In genomic region chr5:124377149-124377548, GRCm38 (mm10) we compare ENCODE assay signal across 21 mouse cellular contexts. TPM values are rescaled to one million over a fixed set of nuclear protein-coding genes. Genes with fewer than 3 reads are reported as not detected.
DNase-seq lines count a peak whose midpoint lies in the region; ATAC-seq lines count a peak whose summit lies in the region.
"Had no signal": no experiment of that assay in that cellular context is flagged by ENCODE, and none has a peak within 500 bp of the region (broad histone marks: within the 10 kb centered on the region; RNA-seq: fewer than 3 reads in every experiment).

No protein-coding gene starts in this region.

- ATAC-seq in megakaryocyte progenitor cell, adult 5-6 weeks (replicated peaks; ENCODE audit: poor library complexity), result 0 out of 2 replicates have a peak, but pooled peaks have one; percentile 23
- ATAC-seq: activated CD4-positive, CD25-positive, alpha-beta regulatory T cell, adult 4 months; Patski had no signal

- no peaks in the 10 kb centered on the region for H3K27me3 ChIP-seq in heart, embryonic 10.5 days (ENCODE audit: insufficient read depth, poor library complexity, severe bottlenecking)
- H3K27me3 ChIP-seq: forebrain, embryonic 12.5 days; Patski had no signal

- no peak overlapping the region for H3K4me3 ChIP-seq in heart, embryonic 10.5 days
- H3K4me3 ChIP-seq: forebrain, embryonic 12.5 days; gastrocnemius, adult 2 months; limb, embryonic 10.5 days had no signal

- H3K27ac ChIP-seq in heart, embryonic 10.5 days, result no peak overlapping the region
- H3K27ac ChIP-seq: forebrain, embryonic 12.5 days; gastrocnemius, adult 2 months; limb, embryonic 10.5 days; liver, embryonic 14.5 days had no signal

- DNase-seq in heart, embryonic 10.5 days (ENCODE audit: low spot score), result peak; percentile 33
- DNase-seq in heart, adult 8-10 months (ENCODE audit: low spot score), result no peak
- DNase-seq in 3134 (ENCODE audit: extremely low read depth, insufficient read length, low spot score) (peak; percentile 24), NIH3T3 (ENCODE audit: low read depth) (peak; percentile 60)
- DNase-seq in testis, postnatal 14 days (ENCODE audit: low spot score), result no peak
- no peak for DNase-seq in ovary, postnatal 14 days (ENCODE audit: low spot score)
- DNase-seq in T-cell, adult 2 months (ENCODE audit: low spot score), result no peak
- DNase-seq: adrenal gland, postnatal 14 days; cerebellum, adult 18-20 months; gastrocnemius, adult 2 months; heart, postnatal 36 days; kidney, adult 2 months; kidney, postnatal 10 days; lung, postnatal 14 days; thymus, postnatal 36 days had no signal

- 90% methylated on average over 4 of the region's 4 CpGs for WGBS in heart, embryonic 10.5 days

- H3K9me3 ChIP-seq in heart, embryonic 10.5 days, result no peaks in the 10 kb centered on the region
- H3K9me3 ChIP-seq: forebrain, embryonic 12.5 days; limb, embryonic 10.5 days had no signal

- no peaks in the 10 kb centered on the region for H3K4me1 ChIP-seq in heart, embryonic 10.5 days
- H3K4me1 ChIP-seq: forebrain, embryonic 12.5 days; limb, embryonic 10.5 days had no signal

- H3K36me3 ChIP-seq in heart, embryonic 10.5 days, result peaks cover 94% of the 10 kb centered on the region

RNA-seq across cellular contexts. Expression of gene Cdk2ap1, which starts 14.3 kb away (rescaled TPM):
- polyA plus RNA-seq in heart, embryonic 10.5 days (2016; fragmentation: Nextera tagmentation; extraction: Ambion mirVana), result 34.4 and 43.7 TPM in 2 replicates
- 100 to 1,000 TPM; 138 to 152 (median 145) TPM for total RNA-seq in heart, adult 8-10 months (2022)
- 256 and 268 TPM in 2 replicates for total RNA-seq in megakaryocyte progenitor cell, adult 5-6 weeks (2015)
- 174 and 218 TPM in 2 replicates for total RNA-seq in megakaryocyte progenitor cell, adult 5-6 weeks (2017)

RNA-seq across cellular contexts. Expression of gene Sbno1, which starts 48.7 kb away (rescaled TPM):
- polyA plus RNA-seq in heart, embryonic 10.5 days (2016; fragmentation: Nextera tagmentation; extraction: Ambion mirVana), result 74.4 and 80.5 TPM in 2 replicates
- total RNA-seq in heart, adult 8-10 months (2022), result 10 to 100 TPM; 63.2 to 73.4 (median 65.6) TPM
- 94.8 and 95.7 TPM in 2 replicates for total RNA-seq in megakaryocyte progenitor cell, adult 5-6 weeks (2015)
- 162 and 219 TPM in 2 replicates for total RNA-seq in megakaryocyte progenitor cell, adult 5-6 weeks (2017)

RNA-seq across cellular contexts. Expression of gene 2810006K23Rik, which starts 49.3 kb away (rescaled TPM):
- polyA plus RNA-seq in heart, embryonic 10.5 days (2016; fragmentation: Nextera tagmentation; extraction: Ambion mirVana), result 22.1 and 22.9 TPM in 2 replicates
- 10 to 100 TPM; 13.8 to 15.3 (median 14.5) TPM for total RNA-seq in heart, adult 8-10 months (2022)
- 12.8 and 15.7 TPM in 2 replicates for total RNA-seq in megakaryocyte progenitor cell, adult 5-6 weeks (2015)
- total RNA-seq in megakaryocyte progenitor cell, adult 5-6 weeks (2017), result 18.9 and 22.1 TPM in 2 replicates

RNA-seq across cellular contexts. Expression of gene Mphosph9, which starts 49.4 kb away (rescaled TPM):
- polyA plus RNA-seq in heart, embryonic 10.5 days (2016; fragmentation: Nextera tagmentation; extraction: Ambion mirVana), result 15.6 and 20.5 TPM in 2 replicates
- 1 to 10 TPM; 3.6 to 5.7 (median 5.0) TPM for total RNA-seq in heart, adult 8-10 months (2022)
- 16.6 and 18.3 TPM in 2 replicates for total RNA-seq in megakaryocyte progenitor cell, adult 5-6 weeks (2015)
- total RNA-seq in megakaryocyte progenitor cell, adult 5-6 weeks (2017), result 18.9 and 25.2 TPM in 2 replicates

Comparison
In these comparisons a context has a peak if more than half of its experiments do, and no peak if none do; other contexts are left out.
1. DNase-seq: peak in heart, embryonic 10.5 days (single experiment), 3134 (single experiment) and NIH3T3 (single experiment); none in heart, adult 8-10 months (single experiment), testis, postnatal 14 days (single experiment), ovary, postnatal 14 days (single experiment) and T-cell, adult 2 months (single experiment).